Mouse (Mus musculus): ENCODE results near the gene Ttc13. TPM values are rescaled to one million over a fixed set of nuclear protein-coding genes. Genes with fewer than 3 reads are reported as not detected.

Ttc13 gene
- polyA plus RNA-seq, 2 experiments from 2014 or later = 31.1 to 42.0 TPM

DNA sequence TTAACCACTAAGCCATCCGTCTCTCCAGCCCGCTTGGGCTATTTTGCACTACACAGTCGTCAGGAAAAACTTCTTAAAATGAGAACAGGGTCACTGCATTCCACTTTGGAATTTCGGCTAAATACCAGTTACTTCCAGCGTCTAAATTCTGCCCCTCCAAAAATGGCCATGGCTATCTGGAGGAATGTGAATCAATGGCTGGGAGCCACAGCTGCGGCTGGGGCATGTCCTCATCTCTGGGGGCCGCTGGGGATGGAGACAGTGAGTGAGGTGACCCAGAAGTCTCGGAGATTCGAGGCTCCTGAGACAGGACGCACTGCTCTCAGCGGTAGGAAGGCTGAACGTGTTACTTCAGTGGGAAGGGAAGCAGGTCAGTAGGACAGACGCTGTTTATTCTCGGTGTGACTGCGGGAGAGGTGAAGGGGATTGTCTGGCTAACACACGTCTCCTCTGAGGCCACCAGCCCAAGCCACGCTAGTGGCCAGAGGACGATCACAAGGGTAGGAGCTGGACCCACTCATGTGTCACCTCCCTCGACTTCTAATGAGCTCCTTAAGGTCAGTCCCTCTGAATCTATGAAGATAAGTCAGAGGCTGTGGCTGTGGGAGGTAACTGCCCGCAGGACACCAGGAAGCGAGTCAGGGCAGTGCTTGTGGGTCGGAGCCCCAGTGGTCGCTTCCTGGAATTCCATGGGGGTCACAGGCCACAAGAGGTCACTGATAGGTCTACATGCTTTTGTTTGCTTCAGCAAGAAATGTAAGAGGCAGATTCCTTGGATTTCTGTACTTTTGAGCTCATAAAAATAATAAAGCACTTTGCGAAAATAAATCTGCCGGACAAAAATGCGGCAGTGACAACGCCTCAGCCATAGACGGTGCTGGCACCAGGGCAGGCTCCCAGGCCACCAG, 68.0 kb downstream of the Ttc13 start:
- no peak for ATAC-seq

GRCm38 (mm10) chr8:124652546-124652945, 69.2 kb downstream of the Ttc13 start:
- no peak for ATAC-seq

DNA sequence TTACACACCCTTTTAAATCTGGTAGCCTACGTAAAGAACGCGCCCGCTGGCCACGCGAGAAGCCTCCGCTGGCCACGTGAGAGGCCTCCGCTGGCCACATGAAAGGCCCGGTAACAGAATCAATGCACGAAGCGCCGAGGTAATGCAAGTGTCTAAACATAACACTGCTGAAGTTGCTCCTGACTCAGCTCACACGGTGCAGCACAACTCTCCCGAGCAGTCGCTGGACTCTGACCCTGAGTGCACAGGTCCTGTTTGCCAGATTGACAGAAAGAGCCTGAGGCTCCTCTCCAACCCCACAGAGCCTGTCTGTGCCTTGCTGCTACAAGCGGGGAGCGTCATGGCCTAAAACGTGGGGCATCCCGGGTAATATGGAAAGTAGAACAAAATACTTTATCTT, 70.0 kb downstream of the Ttc13 start:
- no peak for ATAC-seq

DNA sequence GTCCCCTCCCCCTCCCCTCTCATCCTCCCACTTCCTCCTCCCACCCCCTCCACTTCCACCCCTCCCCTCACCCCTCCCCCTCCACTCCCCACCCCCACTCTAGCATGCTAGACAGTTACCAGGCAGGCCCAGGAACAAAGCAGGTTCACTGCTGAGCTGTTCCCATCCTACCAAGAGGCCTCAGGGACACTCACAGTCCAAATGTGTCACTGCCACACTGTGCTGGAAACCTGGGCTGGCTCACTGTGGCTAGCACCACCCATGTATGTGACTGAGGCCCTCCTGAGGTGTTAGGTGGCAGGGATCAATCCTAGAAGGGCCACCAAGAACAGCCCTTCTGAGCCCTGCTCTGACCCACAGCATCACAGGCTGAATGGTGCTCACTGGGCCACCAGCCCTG, 73.5 kb downstream of the Ttc13 start:
- ATAC-seq = no peak

DNA sequence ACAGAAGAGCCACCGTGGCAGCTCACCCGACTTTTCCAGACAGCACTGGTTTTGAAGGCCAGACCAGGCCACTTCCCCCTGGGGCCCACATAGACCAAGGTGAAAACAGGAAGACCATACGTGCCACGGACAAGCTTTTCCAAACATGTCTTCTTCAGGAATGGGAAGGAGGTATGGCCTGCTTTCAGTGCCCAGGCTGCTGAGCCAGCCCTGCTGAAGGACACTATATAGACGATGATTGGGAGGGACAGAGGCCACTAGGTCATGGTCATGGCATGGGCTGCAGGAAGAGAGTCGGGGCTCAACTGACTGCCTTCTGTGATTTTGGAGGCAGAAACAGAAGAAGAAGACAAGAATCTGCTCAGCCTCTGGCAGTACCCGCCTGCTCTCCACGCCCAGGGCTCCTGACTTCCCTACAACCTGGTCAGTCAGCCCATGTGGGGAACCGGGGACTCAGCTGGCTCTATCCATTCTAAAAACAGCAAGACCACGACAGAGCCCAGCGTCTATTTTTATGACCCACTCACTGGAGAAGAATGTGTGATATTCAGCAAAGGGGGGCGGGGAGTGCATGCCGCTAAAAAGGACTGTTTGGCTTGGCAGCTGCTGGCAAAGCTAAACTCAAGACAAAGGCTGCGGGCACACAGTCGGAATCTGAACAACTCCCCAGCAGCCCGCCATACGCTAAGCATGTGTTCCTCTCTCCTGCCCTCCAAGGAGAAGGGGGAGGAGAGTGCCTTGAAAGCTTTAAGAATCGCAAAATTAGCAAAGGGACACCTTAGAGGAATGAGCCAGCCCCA, 78.0 kb downstream of the Ttc13 start:
- no peak for ATAC-seq

GRCm38 (mm10) chr8:124641599-124641998, 80.2 kb downstream of the Ttc13 start:
- no peak for ATAC-seq

GRCm38 (mm10) chr8:124635247-124635502, 86.6 kb downstream of the Ttc13 start:
- no peak for ATAC-seq

DNA sequence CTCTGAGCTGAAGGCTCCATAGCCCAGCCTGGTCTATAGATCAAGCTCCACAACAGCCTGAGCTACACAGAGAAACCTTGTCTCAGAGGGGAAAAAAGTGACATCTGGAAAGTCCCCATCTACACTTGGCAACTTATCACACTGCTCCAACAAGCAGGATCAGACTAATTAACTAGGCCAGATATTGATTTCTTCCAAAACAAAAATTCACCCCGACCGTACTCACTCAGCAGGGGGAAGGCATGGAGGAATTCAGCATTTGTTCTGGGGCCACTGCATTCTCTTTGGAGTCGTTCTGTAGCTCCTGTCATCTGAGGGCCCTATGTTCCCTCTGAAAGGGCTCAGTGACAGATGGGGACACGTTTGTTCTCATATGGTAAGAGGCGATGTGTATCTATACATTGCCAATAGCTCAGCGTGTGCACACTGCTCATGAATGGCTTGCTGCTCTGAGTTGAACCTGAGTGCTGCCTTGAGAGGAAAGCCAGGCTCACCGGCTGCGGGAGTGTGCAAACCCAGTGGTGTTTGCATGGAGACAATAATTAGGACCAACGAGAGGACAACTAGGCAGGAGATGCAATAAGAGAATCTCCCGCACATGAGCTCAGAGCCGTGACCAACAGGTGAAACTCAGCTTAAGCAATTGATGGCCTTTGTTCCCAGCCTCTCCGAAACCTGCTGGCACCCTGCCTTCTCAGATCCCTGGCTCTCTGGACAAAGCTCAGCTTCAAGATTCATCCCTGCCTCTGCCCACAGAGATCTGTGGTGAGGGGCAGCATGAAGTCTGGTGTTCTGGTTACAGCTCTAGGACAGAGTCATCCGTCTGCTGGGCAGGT, 87.2 kb downstream of the Ttc13 start:
- no peak for ATAC-seq

DNA sequence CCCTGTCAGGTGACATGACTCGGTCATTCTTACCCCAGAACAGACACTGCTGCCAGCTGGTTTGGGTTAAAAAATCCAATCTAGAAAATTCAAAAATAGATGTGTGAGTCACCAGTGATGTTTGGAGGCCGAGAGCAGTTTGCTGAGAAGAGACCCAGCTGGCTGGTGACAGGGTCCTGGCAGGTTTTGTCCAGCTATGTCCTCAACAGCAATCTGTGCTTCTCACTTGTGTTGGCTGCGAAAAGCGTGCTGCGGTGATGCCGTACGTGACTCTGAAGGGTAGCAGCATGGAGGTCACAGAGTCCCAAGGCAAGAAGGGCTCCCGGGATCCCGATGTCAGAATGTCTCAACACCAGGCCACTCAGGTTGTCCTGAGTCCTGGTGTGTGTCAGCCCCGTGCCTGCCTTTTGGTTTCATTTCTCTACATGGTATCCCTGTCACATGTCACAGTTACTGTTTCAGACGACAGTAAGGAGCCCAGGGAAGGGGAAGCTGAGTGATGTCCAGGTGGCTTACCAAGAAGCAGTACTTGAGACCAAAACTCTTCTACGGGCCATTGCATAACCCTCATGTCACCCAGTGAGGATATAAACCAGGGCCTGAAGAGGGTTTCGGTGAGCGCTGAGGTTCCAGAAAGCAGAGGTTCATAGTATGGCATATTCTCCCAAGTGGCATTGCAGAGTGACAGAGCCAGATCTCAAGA, 88.6 kb downstream of the Ttc13 start:
- no peak for ATAC-seq

GRCm38 (mm10) chr8:124631966-124632365, 89.8 kb downstream of the Ttc13 start:
- ATAC-seq = no peak

- ATAC-seq = no peak
These were observed 90.9 kb downstream of the Ttc13 start for GRCm38 (mm10) chr8:124630891-124631290.

DNA sequence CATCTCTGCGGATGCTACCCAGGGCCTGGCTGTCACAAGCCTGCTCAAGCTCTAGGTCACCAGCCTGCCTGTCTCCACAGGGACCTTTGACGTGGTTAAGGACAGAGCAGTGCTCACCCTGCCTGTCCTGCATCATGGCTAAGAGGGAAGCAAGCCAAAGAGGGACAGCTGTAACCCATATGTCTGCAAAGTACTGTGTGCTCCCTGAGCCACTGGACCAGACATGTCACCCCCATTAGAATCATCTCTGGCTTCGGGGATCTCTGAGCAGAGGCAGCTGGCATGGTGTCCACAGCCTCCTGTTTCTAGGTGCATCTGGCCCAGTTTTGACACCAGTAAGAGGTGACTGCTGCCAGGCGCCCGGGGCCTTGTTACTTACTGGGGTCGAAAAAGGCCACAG, 91.3 kb downstream of the Ttc13 start:
- no peak for ATAC-seq

- no peak for ATAC-seq
These were observed 95.5 kb downstream of the Ttc13 start for GRCm38 (mm10) chr8:124626251-124626650.

Other genes with a start within 250 kb of the Ttc13 start
- gene Cog2, start 201.2 kb downstream of the Ttc13 start, polyA plus RNA-seq (2017; shearing (Covaris generic)) = 10 to 100 TPM; 38.3 to 44.1 TPM
- gene Agt, start 152.3 kb downstream of the Ttc13 start, polyA plus RNA-seq (2017; shearing (Covaris generic)) = not detected
- gene Capn9, start 145.9 kb downstream of the Ttc13 start, polyA plus RNA-seq (2017; shearing (Covaris generic)) = not detected
- gene 2310022B05Rik, start 58.6 kb downstream of the Ttc13 start, polyA plus RNA-seq (2017; shearing (Covaris generic)) = 1 to 10 TPM in 1 of 2 experiments, under 1 TPM in 1; 0.82 to 1.3 TPM
- 10 to 100 TPM; 19.8 to 21.9 TPM for gene Arv1, start 156 bp upstream of the Ttc13 start, polyA plus RNA-seq (2017; shearing (Covaris generic))
- gene Fam89a, start 29.8 kb upstream of the Ttc13 start, polyA plus RNA-seq (2017; shearing (Covaris generic)) = 1 to 10 TPM in 1 of 2 experiments, under 1 TPM in 1; 0.50 to 1.1 TPM
- not detected for gene Trim67, start 71.1 kb upstream of the Ttc13 start, polyA plus RNA-seq (2017; shearing (Covaris generic))
- gene Gnpat, start 141.1 kb upstream of the Ttc13 start, polyA plus RNA-seq (2017; shearing (Covaris generic)) = 10 to 100 TPM; 36.5 TPM
- 10 to 100 TPM; 28.2 to 28.7 TPM for gene 2810004N23Rik, start 141.1 kb upstream of the Ttc13 start, polyA plus RNA-seq (2017; shearing (Covaris generic))
- 1 to 10 TPM; 5.3 to 8.3 TPM for gene Exoc8, start 175.7 kb upstream of the Ttc13 start, polyA plus RNA-seq (2017; shearing (Covaris generic))
- 1 to 10 TPM; 6.6 to 8.4 TPM for gene Sprtn, start 175.9 kb upstream of the Ttc13 start, polyA plus RNA-seq (2017; shearing (Covaris generic))
- gene Egln1, start 227.3 kb upstream of the Ttc13 start, polyA plus RNA-seq (2017; shearing (Covaris generic)) = 10 to 100 TPM in 1 of 2 experiments, 1 to 10 TPM in 1; 9.3 to 12.4 TPM